Comparison of ENCODE assay signal across 8 mouse cellular contexts in genomic region chr12:101718054-101718754, GRCm38 (mm10). TPM values are rescaled to one million over a fixed set of nuclear protein-coding genes. Genes with fewer than 3 reads are reported as not detected.
DNase-seq lines count a peak whose midpoint lies in the region; ATAC-seq and TF ChIP-seq lines count a peak whose summit lies in the region.

Gene Tc2n, minus strand, starts transcription at chr12:101718523.

- H3K27me3 ChIP-seq in hindbrain, postnatal 0 days (ENCODE audit: insufficient read depth, low read length): peaks cover 5% of the 10 kb centered on the region; the same call in 1 of the 2 replicates
- H3K27me3 ChIP-seq in limb, embryonic 10.5 days (ENCODE audit: low read depth, poor library complexity, severe bottlenecking): peaks cover 37% of the 10 kb centered on the region
- H3K27me3 ChIP-seq in midbrain, embryonic 10.5 days (ENCODE audit: low read depth, poor library complexity, severe bottlenecking): peaks cover 40% of the 10 kb centered on the region
- 0 out of 2 replicates have a peak, but pooled peaks cover 4% of the 10 kb centered on the region for H3K27me3 ChIP-seq in small intestine, adult 2 months (ENCODE audit: control insufficient read depth, insufficient read depth, low read length)

- peak within 1 kb of the TSS; percentile 98 for H3K4me2 ChIP-seq in hindbrain, postnatal 0 days (ENCODE audit: low read depth, low read length)

- peak; percentile 54 to 56 for DNase-seq in cerebellum, postnatal 14 days
- DNase-seq in gastrocnemius, adult 18-20 months (ENCODE audit: low spot score): peak; percentile 33
- DNase-seq in hindbrain, postnatal 0 days (ENCODE audit: low spot score): peak; percentile 53
- DNase-seq in limb, embryonic 10.5 days (ENCODE audit: low spot score): peak; percentile 87
- DNase-seq in midbrain, embryonic 10.5 days (ENCODE audit: low spot score): peak; percentile 72
- no peak for DNase-seq in MN1 (ENCODE audit: low spot score)

- no peaks in the 10 kb centered on the region for H3K4me1 ChIP-seq in hindbrain, postnatal 0 days (ENCODE audit: insufficient read depth, low read length)
- peaks cover 10% of the 10 kb centered on the region; the same call in 1 of the 2 replicates for H3K4me1 ChIP-seq in limb, embryonic 10.5 days
- peaks cover 12% of the 10 kb centered on the region for H3K4me1 ChIP-seq in midbrain, embryonic 10.5 days
- no peaks in the 10 kb centered on the region for H3K4me1 ChIP-seq in small intestine, adult 2 months (ENCODE audit: control insufficient read depth, insufficient read depth, insufficient read length, low read length)

- H3K9me3 ChIP-seq in hindbrain, postnatal 0 days (ENCODE audit: low read length): no peaks in the 10 kb centered on the region
- H3K9me3 ChIP-seq in limb, embryonic 10.5 days (replicated peaks): no peaks in the 10 kb centered on the region
- no peaks in the 10 kb centered on the region for H3K9me3 ChIP-seq in midbrain, embryonic 10.5 days (replicated peaks)

- no peaks in the 10 kb centered on the region for H3K36me3 ChIP-seq in hindbrain, postnatal 0 days (ENCODE audit: insufficient read depth, low read length)
- no peaks in the 10 kb centered on the region for H3K36me3 ChIP-seq in limb, embryonic 10.5 days
- no peaks in the 10 kb centered on the region for H3K36me3 ChIP-seq in midbrain, embryonic 10.5 days
- H3K36me3 ChIP-seq in small intestine, adult 2 months (ENCODE audit: control insufficient read depth, insufficient read depth, low read length): no peaks in the 10 kb centered on the region

- no peak for TF ChIP-seq CTCF in hindbrain, postnatal 0 days (IDR thresholded peaks at IDR 0.05; ENCODE audit: low read depth)
- no peak for TF ChIP-seq CTCF in small intestine, adult 2 months (IDR thresholded peaks at IDR 0.05; ENCODE audit: extremely low read depth, insufficient read length, insufficient replicate concordance, low read depth, low read length)

- peak within 1 kb of the TSS; percentile 70 for H3K4me3 ChIP-seq in hindbrain, postnatal 0 days (ENCODE audit: low read length)
- peak within 1 kb of the TSS; percentile 81 for H3K4me3 ChIP-seq in limb, embryonic 10.5 days
- peak within 1 kb of the TSS; percentile 81 for H3K4me3 ChIP-seq in midbrain, embryonic 10.5 days
- peak within 1 kb of the TSS; percentile 86 for H3K4me3 ChIP-seq in small intestine, adult 2 months (ENCODE audit: low read depth, low read length)

- ATAC-seq in activated CD4-positive, CD25-positive, alpha-beta regulatory T cell, adult 4 months: peak; percentile 91
- peak; percentile 95 for ATAC-seq in hindbrain, postnatal 0 days

- under 1% methylated on average over 73 of the region's 75 CpGs for WGBS in hindbrain, postnatal 0 days
- under 1% methylated on average over 75 of the region's 75 CpGs for WGBS in limb, embryonic 10.5 days
- 1% methylated on average over 75 of the region's 75 CpGs for WGBS in midbrain, embryonic 10.5 days
- under 1% methylated on average over 75 of the region's 75 CpGs for WGBS in small intestine, adult 2 months

- H3K9ac ChIP-seq in hindbrain, postnatal 0 days (replicated peaks; ENCODE audit: low read length): peak within 1 kb of the TSS; percentile 51

- H3K27ac ChIP-seq in hindbrain, postnatal 0 days: no peak within 1 kb of the TSS
- H3K27ac ChIP-seq in limb, embryonic 10.5 days: peak within 1 kb of the TSS; percentile 42
- H3K27ac ChIP-seq in midbrain, embryonic 10.5 days (replicated peaks): no peak within 1 kb of the TSS
- peak within 1 kb of the TSS; percentile 76 for H3K27ac ChIP-seq in small intestine, adult 2 months (ENCODE audit: insufficient read depth, low read depth, low read length)

- peak; percentile 71; the same call in 1 of the 2 replicates for TF ChIP-seq POLR2A in small intestine, adult 2 months (IDR thresholded peaks at IDR 0.05; ENCODE audit: low read depth, low read length)

RNA-seq across cellular contexts. Expression of gene Tc2n, which starts in this region (rescaled TPM):
- under 1 TPM in 1 of 2 experiments, not detected in 1; 0.09 TPM for polyA plus RNA-seq in activated CD4-positive, CD25-positive, alpha-beta regulatory T cell, adult 4 months (2017; shearing (Covaris generic))
- total RNA-seq in gastrocnemius, adult 18-20 months (2021): under 1 TPM; 0.23 to 0.26 TPM
- total RNA-seq in hindbrain, postnatal 0 days (2014; rRNA removed): 0.47 and 0.86 TPM in 2 replicates
- polyA plus RNA-seq in hindbrain, postnatal 0 days (2015; fragmentation: Nextera tagmentation; extraction: Ambion mirVana): 0.48 and 0.71 TPM in 2 replicates
- 0.24 and 0.43 TPM in 2 replicates for polyA plus RNA-seq in limb, embryonic 10.5 days (2016; fragmentation: Nextera tagmentation; extraction: Ambion mirVana)
- polyA plus RNA-seq in midbrain, embryonic 10.5 days (2016; fragmentation: Nextera tagmentation; extraction: Ambion mirVana): 0.04 and 0.09 TPM in 2 replicates
- polyA plus RNA-seq in small intestine, adult 2 months (2012; rRNA removed): 0.03 and 0.20 TPM in 2 replicates

Comparison
In these comparisons a context has a peak if more than half of its experiments do, and no peak if none do; other contexts are left out.
1. Peak in ATAC-seq in activated CD4-positive, CD25-positive, alpha-beta regulatory T cell, adult 4 months; RNA of the gene not detected or under 1 TPM.
2. Peak in DNase-seq in gastrocnemius, adult 18-20 months; RNA of the gene not detected or under 1 TPM.
3. Peak in DNase-seq, ATAC-seq, H3K4me3 ChIP-seq, H3K9ac ChIP-seq and H3K4me2 ChIP-seq in hindbrain, postnatal 0 days; RNA of the gene not detected or under 1 TPM.
4. Peak in DNase-seq, H3K4me3 ChIP-seq and H3K27ac ChIP-seq in limb, embryonic 10.5 days; RNA of the gene not detected or under 1 TPM.
5. Peak in DNase-seq and H3K4me3 ChIP-seq in midbrain, embryonic 10.5 days; RNA of the gene not detected or under 1 TPM.